Mouse (Mus musculus) hindbrain, embryonic 12.5 days (tissue): ENCODE results near the gene Foxp1. TPM values are rescaled to one million over a fixed set of nuclear protein-coding genes. Genes with fewer than 3 reads are reported as not detected.
A peak's percentile ranks its signal among the peaks of the same experiment; 100 is the strongest.

Experiments used
- ATAC-seq: fragments of 200-750 bp; cut with Nextera tagmentation; 2 replicates; pipeline ENCODE4 v1.8.0; 2017; ENCODE audit warnings: moderate TSS enrichment; ENCODE audit not compliant: low FRiP score
- H3K27ac ChIP-seq: fragments of 300-500 bp; sonication (generic); 2 replicates; pipeline ENCODE4 v1.5.1; 2016; ENCODE audit warnings: mild to moderate bottlenecking
- H3K27me3 ChIP-seq: fragments of 300-500 bp; sonication (generic); 2 replicates; pipeline ENCODE4 v1.6.1; 2016; ENCODE audit warnings: mild to moderate bottlenecking
- H3K36me3 ChIP-seq: fragments of 300-500 bp; sonication (generic); 2 replicates; pipeline ENCODE4 v1.6.1; 2016; ENCODE audit warnings: mild to moderate bottlenecking
- H3K4me1 ChIP-seq: fragments of 300-500 bp; sonication (generic); 2 replicates; pipeline ENCODE4 v1.6.1; 2016
- H3K4me2 ChIP-seq: fragments of 300-500 bp; sonication (generic); replicated peaks from 2 replicates; pipeline ENCODE4 v1.6.1; 2016; ENCODE audit warnings: mild to moderate bottlenecking
- H3K4me3 ChIP-seq: fragments of 300-500 bp; sonication (generic); 2 replicates; pipeline ENCODE4 v1.5.1; 2016; ENCODE audit warnings: mild to moderate bottlenecking
- H3K9ac ChIP-seq: fragments of 300-500 bp; sonication (generic); 2 replicates; pipeline ENCODE4 v1.6.1; 2016; ENCODE audit warnings: mild to moderate bottlenecking, moderate library complexity
- H3K9me3 ChIP-seq: fragments of 300-500 bp; sonication (generic); replicated peaks from 2 replicates; pipeline ENCODE4 v1.6.1; 2016; ENCODE audit warnings: mild to moderate bottlenecking
- WGBS: fragments of 180-500 bp; shearing (Covaris S2); methylation state at CpG from one replicate; pipeline ENCODE4 v1.1.7; 2016; 5-methylcytosine and 5-hydroxymethylcytosine counted together
- polyA plus RNA-seq: library from polyadenylated mRNA; unstranded; fragments of >200 nt; fragmentation: Nextera tagmentation; extraction: Ambion mirVana; gene quantifications from 2 replicates; pipeline ENCODE4 v1.2.1, GENCODE M21; 2016

The Foxp1 gene
- polyA plus RNA-seq, 1 experiment from 2014 or later, result 87.6 TPM

DNA sequence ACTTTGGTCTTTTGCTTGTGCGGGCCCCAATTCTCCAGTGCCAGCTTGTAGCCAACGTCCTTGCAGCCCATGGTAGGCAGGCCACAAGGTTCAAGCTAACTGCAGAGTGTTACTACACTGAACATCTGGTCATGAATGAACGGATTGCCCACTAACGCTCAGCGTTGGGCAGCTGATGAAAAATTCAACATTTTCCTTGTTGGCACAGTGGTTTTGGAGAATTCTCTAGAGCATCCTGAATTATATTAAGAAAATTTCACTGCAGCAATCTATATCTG is 183.2 kb downstream of the Foxp1 start:
- Histone ChIP-seq H3K9ac (no peak overlapping the region), H3K36me3 (no peaks in the 10 kb centered on the region), H3K4me3 (no peak overlapping the region), H3K4me1 (peaks cover 14% of the 10 kb centered on the region), H3K9me3 (no peaks in the 10 kb centered on the region), H3K27ac (peak overlapping the region; percentile 44; the same call in 1 of the 2 replicates), H3K27me3 (no peaks in the 10 kb centered on the region), H3K4me2 (no peak overlapping the region)
- ATAC-seq, result no peak
- whole genome bisulfite sequencing, result 37% methylated on average over 5 of the region's 5 CpGs

DNA sequence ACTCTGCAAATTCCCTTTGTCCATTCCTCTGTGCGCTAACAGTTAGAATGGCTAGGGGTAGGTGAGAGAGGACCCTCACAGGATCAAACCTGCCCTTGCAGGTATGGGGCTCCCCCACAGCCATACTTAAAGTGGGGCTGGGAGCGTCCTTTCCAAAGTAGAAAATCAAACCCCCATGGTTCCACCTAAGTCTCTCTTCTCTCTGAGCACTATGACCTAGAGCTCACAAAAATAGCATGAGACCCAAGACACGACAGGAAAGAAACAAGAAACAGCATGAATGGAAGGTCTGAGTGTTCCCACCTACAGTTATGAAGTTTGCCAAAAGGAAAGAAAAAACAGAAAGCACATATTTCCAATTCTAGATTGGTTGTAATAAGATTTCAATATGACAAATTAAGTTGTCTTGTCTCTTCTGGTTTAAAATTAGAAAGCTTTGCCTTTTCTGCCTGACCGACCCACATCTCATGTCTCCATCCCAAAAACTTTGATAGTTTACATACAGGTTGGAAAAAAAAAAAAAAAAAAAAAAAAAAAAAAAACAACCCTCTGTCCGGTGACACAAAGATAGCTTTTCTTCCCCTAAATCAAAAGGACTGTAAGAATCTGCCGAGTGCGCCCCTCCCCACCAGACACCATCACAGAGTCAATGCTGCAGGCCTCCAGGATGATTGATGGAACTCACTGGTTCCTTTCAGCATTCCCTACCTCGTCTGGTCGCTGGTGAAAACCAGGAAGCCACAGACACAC is 183.8 kb downstream of the Foxp1 start:
- peak overlapping the region; percentile 44; the same call in 1 of the 2 replicates for H3K27ac ChIP-seq
- no peak for ATAC-seq
- H3K4me2 ChIP-seq, result no peak overlapping the region
- H3K4me3 ChIP-seq, result no peak overlapping the region
- H3K36me3 ChIP-seq, result no peaks in the 10 kb centered on the region
- H3K9ac ChIP-seq, result no peak overlapping the region
- no peaks in the 10 kb centered on the region for H3K9me3 ChIP-seq
- WGBS, result 47% methylated on average over 9 of the region's 9 CpGs
- no peaks in the 10 kb centered on the region for H3K27me3 ChIP-seq
- H3K4me1 ChIP-seq, result peaks cover 14% of the 10 kb centered on the region

DNA sequence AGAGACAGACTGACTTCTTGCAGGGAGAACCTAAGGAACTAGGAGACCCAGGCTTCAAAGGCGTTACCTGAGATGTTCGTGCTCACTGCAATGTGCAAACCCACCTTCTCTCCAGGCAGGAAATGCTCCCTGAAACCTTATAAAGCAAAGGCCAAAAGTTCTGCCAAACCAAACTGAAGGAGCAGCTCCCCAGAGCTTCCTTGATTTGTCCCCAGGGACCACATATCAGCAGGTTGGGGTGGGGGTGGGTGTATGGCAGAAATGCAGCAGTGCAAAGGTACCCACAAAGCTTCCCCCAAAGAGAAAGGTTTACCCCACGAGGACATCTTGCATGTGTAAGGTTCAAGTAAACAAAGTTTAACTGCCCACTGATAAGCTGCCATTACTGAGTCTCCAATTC is 184.3 kb downstream of the Foxp1 start:
- H3K9me3 ChIP-seq, result no peaks in the 10 kb centered on the region
- no peaks in the 10 kb centered on the region for H3K27me3 ChIP-seq
- no peaks in the 10 kb centered on the region for H3K36me3 ChIP-seq
- peaks cover 14% of the 10 kb centered on the region for H3K4me1 ChIP-seq
- no peak overlapping the region for H3K27ac ChIP-seq
- H3K9ac ChIP-seq, result no peak overlapping the region
- ATAC-seq, result no peak
- no peak overlapping the region for H3K4me2 ChIP-seq
- 53% methylated on average over 3 of the region's 3 CpGs for WGBS
- no peak overlapping the region for H3K4me3 ChIP-seq

- Histone ChIP-seq H3K4me3 (no peak overlapping the region), H3K36me3 (no peaks in the 10 kb centered on the region), H3K27me3 (no peaks in the 10 kb centered on the region), H3K9ac (no peak overlapping the region), H3K4me1 (peaks cover 14% of the 10 kb centered on the region), H3K4me2 (no peak overlapping the region), H3K9me3 (no peaks in the 10 kb centered on the region), H3K27ac (no peak overlapping the region)
- WGBS, result 57% methylated on average over 6 of the region's 6 CpGs
- no peak for ATAC-seq
Measured at GRCm38 (mm10) chr6:99337575-99337974, 184.9 kb downstream of the Foxp1 start.

GRCm38 (mm10) chr6:99336191-99336590 is 186.3 kb downstream of the Foxp1 start:
- no peaks in the 10 kb centered on the region for H3K27me3 ChIP-seq
- H3K4me3 ChIP-seq, result no peak overlapping the region
- H3K4me2 ChIP-seq, result no peak overlapping the region
- no peaks in the 10 kb centered on the region for H3K9me3 ChIP-seq
- no peak for ATAC-seq
- H3K36me3 ChIP-seq, result no peaks in the 10 kb centered on the region
- H3K27ac ChIP-seq, result no peak overlapping the region
- 54% methylated on average over 5 of the region's 5 CpGs for WGBS
- peaks cover 14% of the 10 kb centered on the region for H3K4me1 ChIP-seq
- no peak overlapping the region for H3K9ac ChIP-seq

DNA sequence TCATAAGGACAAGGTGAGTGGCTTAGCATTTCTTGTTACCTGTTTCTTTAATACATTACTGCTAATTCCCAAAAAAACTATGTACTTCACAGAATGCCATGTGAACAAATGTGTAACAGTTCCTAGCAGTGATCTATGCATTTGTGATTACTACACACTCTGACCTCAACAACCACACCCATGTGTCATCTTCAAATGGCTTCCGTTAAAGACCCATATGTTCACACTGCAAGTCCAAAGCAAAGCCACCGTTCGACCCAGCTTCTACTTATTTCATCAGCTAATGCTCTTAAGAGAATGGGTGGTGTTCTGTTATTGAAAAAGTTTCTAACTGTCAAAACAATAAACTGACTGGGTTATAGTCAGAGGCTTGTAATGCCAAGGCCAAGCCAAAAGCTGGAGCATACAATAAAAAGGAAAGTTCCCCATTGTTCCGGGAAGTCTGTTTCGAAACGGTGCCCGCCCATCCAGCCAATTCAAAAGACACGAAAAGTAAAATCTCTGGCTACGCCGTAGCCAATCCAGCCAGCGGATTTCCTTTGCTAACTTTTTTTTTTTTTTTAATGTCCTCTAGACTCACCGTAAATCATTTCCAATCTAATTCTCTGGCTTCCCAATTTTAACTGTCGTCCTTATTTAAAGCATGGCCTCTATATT is 187.2 kb downstream of the Foxp1 start:
- H3K36me3 ChIP-seq, result no peaks in the 10 kb centered on the region
- no peak for ATAC-seq

GRCm38 (mm10) chr6:99334255-99334654 is 188.3 kb downstream of the Foxp1 start:
- no peaks in the 10 kb centered on the region for H3K9me3 ChIP-seq
- H3K27me3 ChIP-seq, result no peaks in the 10 kb centered on the region
- WGBS, result 98% methylated on average over 3 of the region's 3 CpGs
- H3K4me1 ChIP-seq, result peaks cover 10% of the 10 kb centered on the region
- no peak overlapping the region for H3K4me3 ChIP-seq
- H3K36me3 ChIP-seq, result no peaks in the 10 kb centered on the region
- no peak overlapping the region for H3K4me2 ChIP-seq
- H3K9ac ChIP-seq, result no peak overlapping the region
- no peak for ATAC-seq
- H3K27ac ChIP-seq, result no peak overlapping the region

More for the DNA sequence above, 187.2 kb downstream of the Foxp1 start:
- Histone ChIP-seq H3K27me3 (no peaks in the 10 kb centered on the region), H3K4me3 (no peak overlapping the region), H3K9me3 (no peaks in the 10 kb centered on the region), H3K9ac (no peak overlapping the region), H3K27ac (no peak overlapping the region), H3K4me1 (peaks cover 14% of the 10 kb centered on the region), H3K4me2 (no peak overlapping the region)
- 60% methylated on average over 13 of the region's 13 CpGs for WGBS

DNA sequence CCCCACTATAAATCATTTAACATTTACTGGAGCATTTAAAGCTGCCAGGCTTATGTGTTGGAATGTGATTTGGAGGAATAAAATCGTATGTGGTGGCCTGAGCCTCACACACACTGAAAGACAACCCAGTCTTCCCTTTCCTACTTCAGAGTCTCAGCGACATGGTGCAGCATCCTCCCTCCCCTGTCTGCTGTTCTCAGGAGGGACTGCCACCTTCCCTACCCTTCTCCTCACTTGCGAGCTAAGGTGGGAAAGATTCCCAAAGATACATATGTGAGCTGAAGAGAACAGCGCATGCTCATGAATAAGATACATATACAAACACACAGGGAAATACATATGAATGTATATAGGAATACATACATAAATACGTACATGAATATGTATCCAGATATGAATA is 189.4 kb downstream of the Foxp1 start:
- Histone ChIP-seq H3K27me3 (no peaks in the 10 kb centered on the region), H3K27ac (no peak overlapping the region), H3K4me2 (no peak overlapping the region), H3K9ac (no peak overlapping the region), H3K4me1 (peaks cover 7% of the 10 kb centered on the region; the same call in 1 of the 2 replicates), H3K36me3 (no peaks in the 10 kb centered on the region), H3K9me3 (no peaks in the 10 kb centered on the region), H3K4me3 (no peak overlapping the region)
- ATAC-seq, result no peak
- 89% methylated on average over 5 of the region's 5 CpGs for WGBS

GRCm38 (mm10) chr6:99330169-99330568 is 192.4 kb downstream of the Foxp1 start:
- no peak overlapping the region for H3K4me3 ChIP-seq
- H3K27ac ChIP-seq, result no peak overlapping the region
- no peak overlapping the region for H3K4me2 ChIP-seq
- H3K9ac ChIP-seq, result no peak overlapping the region
- ATAC-seq, result no peak
- H3K36me3 ChIP-seq, result no peaks in the 10 kb centered on the region
- no peaks in the 10 kb centered on the region for H3K9me3 ChIP-seq
- H3K4me1 ChIP-seq, result no peaks in the 10 kb centered on the region
- WGBS, result 87% methylated on average over 4 of the region's 4 CpGs
- no peaks in the 10 kb centered on the region for H3K27me3 ChIP-seq

DNA sequence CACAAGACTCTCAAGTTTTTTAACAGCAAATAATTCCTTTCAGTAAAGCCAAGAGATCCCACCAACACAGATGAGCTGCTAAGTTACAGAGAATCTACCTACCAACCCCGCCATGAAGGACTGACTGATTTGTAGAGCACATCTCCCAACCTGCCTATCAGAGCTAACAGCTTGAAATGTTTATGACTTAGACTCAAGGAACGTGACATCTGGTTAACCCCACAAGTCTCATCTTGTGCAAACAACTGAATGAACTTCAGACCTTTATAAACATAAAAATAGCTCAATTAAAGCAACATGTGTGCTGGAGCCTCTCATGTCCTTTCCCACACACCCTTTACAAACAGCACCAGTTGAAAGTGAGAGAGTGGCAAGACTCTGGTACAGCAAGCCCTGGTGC is 193.9 kb downstream of the Foxp1 start:
- 67% methylated on average over 2 of the region's 2 CpGs for WGBS
- H3K27me3 ChIP-seq, result no peaks in the 10 kb centered on the region
- H3K27ac ChIP-seq, result no peak overlapping the region
- H3K36me3 ChIP-seq, result no peaks in the 10 kb centered on the region
- no peaks in the 10 kb centered on the region for H3K9me3 ChIP-seq
- no peak overlapping the region for H3K4me2 ChIP-seq
- no peak overlapping the region for H3K4me3 ChIP-seq
- ATAC-seq, result no peak
- H3K9ac ChIP-seq, result no peak overlapping the region
- H3K4me1 ChIP-seq, result no peaks in the 10 kb centered on the region

- ATAC-seq, result no peak
- H3K27me3 ChIP-seq, result no peaks in the 10 kb centered on the region
- H3K9ac ChIP-seq, result no peak overlapping the region
- no peak overlapping the region for H3K27ac ChIP-seq
- 88% methylated on average over 6 of the region's 6 CpGs for WGBS
- H3K4me1 ChIP-seq, result no peaks in the 10 kb centered on the region
- no peak overlapping the region for H3K4me2 ChIP-seq
- H3K9me3 ChIP-seq, result no peaks in the 10 kb centered on the region
- no peaks in the 10 kb centered on the region for H3K36me3 ChIP-seq
- H3K4me3 ChIP-seq, result no peak overlapping the region
Measured at GRCm38 (mm10) chr6:99328146-99328545, 194.4 kb downstream of the Foxp1 start.

GRCm38 (mm10) chr6:99327721-99328120 is 194.8 kb downstream of the Foxp1 start:
- no peak for ATAC-seq
- Histone ChIP-seq H3K4me1 (no peaks in the 10 kb centered on the region), H3K9ac (no peak overlapping the region), H3K27me3 (no peaks in the 10 kb centered on the region), H3K9me3 (no peaks in the 10 kb centered on the region), H3K36me3 (no peaks in the 10 kb centered on the region), H3K4me2 (no peak overlapping the region), H3K4me3 (no peak overlapping the region), H3K27ac (no peak overlapping the region)
- WGBS, result 71% methylated on average over 11 of the region's 11 CpGs

DNA sequence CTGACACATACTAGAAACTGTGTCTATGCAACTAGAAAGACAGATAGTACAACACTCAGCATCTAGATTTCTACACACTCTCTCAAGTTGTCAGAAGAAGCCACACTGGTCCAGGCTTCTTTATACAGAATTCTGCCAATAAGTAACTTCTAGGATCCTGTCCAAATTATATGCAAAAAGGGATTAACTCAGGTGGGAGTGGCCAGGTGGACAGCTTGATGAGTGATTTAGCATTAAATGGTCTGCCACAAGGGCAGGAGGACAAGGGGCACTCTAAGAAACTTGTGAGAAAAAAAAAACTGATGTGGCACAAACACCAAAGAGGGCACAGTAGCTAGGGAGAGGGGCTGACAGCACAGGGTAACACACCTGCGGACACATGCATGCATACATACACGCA is 196.6 kb downstream of the Foxp1 start:
- WGBS, result 94% methylated on average over 2 of the region's 2 CpGs
- Histone ChIP-seq H3K4me1 (no peaks in the 10 kb centered on the region; the same call in 1 of the 2 replicates), H3K9me3 (no peaks in the 10 kb centered on the region), H3K4me3 (no peak overlapping the region), H3K9ac (no peak overlapping the region), H3K4me2 (no peak overlapping the region), H3K36me3 (no peaks in the 10 kb centered on the region), H3K27ac (no peak overlapping the region), H3K27me3 (no peaks in the 10 kb centered on the region)
- ATAC-seq, result no peak
